Mouse (Mus musculus) heart, adult 2 months (tissue): ENCODE measurements around the gene Gpkow.

Source experiments
- EP300 ChIP-seq: fragments of 200-500 bp; IDR thresholded peaks from 2 replicates; pipeline ENCODE4 v1.6.1; 2011; ENCODE audit warnings: low read depth, low read length, control low read depth; ENCODE audit not compliant: insufficient read depth
- POLR2A ChIP-seq: fragments of 200-500 bp; IDR thresholded peaks from 2 replicates; pipeline ENCODE4 v1.6.1; 2011; ENCODE audit warnings: mild to moderate bottlenecking, low read depth, low read length, control low read depth; ENCODE audit not compliant: insufficient read depth

DNA sequence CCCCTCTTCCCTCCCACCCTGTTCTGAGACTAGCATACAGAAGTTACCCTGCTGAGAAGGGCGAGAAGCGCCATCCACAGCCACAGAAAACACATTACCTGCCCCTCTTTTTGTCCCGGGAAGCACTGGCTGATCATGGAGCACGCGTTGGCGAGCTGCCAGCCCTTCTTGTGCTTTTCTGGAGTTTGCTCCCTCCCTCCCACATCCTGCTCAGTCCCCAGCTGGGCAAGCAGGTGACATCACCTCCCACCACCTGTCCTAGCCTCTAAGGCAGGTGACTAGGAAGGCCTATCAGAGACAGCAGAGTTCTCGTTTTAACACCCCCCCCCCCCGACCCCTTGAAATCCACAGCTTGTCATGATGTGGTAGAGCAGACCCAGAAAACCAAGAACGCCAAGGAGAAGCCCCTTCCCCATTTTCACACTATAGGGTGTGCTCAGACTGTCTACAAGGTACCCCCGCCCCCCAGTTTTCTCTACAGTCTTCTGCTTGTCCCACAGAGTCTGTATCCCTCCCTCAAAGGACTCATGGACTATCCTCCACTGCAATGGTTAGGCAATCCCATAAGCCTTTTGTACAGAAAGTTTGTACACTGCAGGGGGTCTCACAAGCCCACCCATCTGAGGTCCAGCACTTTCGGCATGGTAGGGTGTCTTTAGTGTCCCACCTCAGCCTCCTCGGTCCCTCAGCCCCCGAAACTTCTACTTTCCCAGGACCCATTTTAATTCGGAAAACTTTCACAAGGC lies 42.6 kb downstream of the Gpkow start:
- TF ChIP-seq POLR2A (no peak), EP300 (no peak)
